Comparison of ENCODE assay signal across 8 mouse cellular contexts in the genomic region with DNA sequence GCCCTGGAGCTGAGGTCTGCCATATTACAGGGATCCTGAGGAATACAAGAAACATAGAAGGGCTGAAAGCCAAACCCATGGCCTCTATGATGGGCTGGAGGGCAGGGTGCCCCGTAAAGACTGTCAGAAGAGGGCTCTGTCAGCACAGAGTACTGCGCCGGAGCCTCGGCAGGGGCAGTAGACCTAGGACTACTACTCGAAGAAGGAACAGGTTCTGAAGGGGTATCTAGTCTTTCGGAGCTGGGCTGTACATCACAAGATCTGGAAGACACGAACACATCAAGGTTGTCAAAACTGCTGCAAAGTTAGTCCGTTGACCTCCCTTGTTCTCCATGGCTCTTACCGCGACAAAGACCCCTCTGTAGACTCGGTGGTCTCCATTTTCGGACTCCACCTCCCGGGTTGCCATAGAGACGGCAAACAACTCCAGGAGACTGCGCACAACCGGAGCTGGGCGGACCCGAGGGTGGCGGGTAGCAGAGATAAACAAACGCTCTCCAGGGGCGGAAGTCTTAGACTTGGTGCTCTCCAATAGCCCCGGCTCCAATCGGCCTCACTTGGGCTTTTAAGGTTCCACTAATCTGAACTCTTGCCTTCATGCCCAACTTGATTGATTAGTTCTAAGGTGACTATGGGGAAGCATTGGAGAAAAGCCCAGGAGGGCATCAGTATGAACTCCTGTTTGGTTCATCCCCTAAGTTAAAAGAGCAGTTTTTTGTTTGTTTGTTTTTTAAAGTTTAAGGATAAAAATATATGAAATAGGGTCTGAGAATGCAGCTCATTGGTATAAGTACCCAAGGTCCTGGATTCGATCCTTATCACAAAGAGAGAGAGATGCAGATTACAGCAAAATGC. TPM values are rescaled to one million over a fixed set of nuclear protein-coding genes. Genes with fewer than 3 reads are reported as not detected.
DNase-seq lines count a peak whose midpoint lies in the region; ATAC-seq and TF ChIP-seq lines count a peak whose summit lies in the region.

A gene (minus strand): TSS at position 434 of the 855 bp plus-strand sequence.

- peak in 1 of 2 experiments; percentile 43; a peak in 2 of 4 replicates for TF ChIP-seq EP300 in MEL (IDR thresholded peaks at IDR 0.05; ENCODE audit: low read depth in 1 of 2, low read length in 2 of 2)

- WGBS in forebrain, embryonic 13.5 days: 16% methylated on average over 24 of the region's 24 CpGs
- 14% methylated on average over 24 of the region's 24 CpGs for WGBS in intestine, embryonic 16.5 days
- 9% methylated on average over 24 of the region's 24 CpGs for WGBS in lung, embryonic 16.5 days

- peak within 1 kb of the TSS; percentile 70 to 77 for H3K4me3 ChIP-seq in MEL (ENCODE audit: control insufficient read depth in 1 of 2, insufficient read depth in 1 of 2, low read depth in 2 of 2, low read length in 2 of 2)
- H3K4me3 ChIP-seq in forebrain, embryonic 13.5 days: peak within 1 kb of the TSS; percentile 29
- peak within 1 kb of the TSS; percentile 23; the same call in 1 of the 2 replicates for H3K4me3 ChIP-seq in intestine, embryonic 16.5 days (ENCODE audit: low read length)
- peak within 1 kb of the TSS; percentile 36 for H3K4me3 ChIP-seq in lung, embryonic 16.5 days (ENCODE audit: low read length)

- H3K4me1 ChIP-seq in MEL (ENCODE audit: control insufficient read depth in 1 of 2, insufficient read depth in 2 of 2, low read length in 2 of 2): peaks cover 0 to 8% of the 10 kb centered on the region in 2 experiments; a peak in 1 of 4 replicates
- H3K4me1 ChIP-seq in forebrain, embryonic 13.5 days: peaks cover 16% of the 10 kb centered on the region
- H3K4me1 ChIP-seq in intestine, embryonic 16.5 days (ENCODE audit: control insufficient read depth, insufficient read depth, low read length): peaks cover 8% of the 10 kb centered on the region
- peaks cover 6% of the 10 kb centered on the region for H3K4me1 ChIP-seq in lung, embryonic 16.5 days (replicated peaks; ENCODE audit: control insufficient read depth, insufficient read depth, low read length)

- DNase-seq in adrenal gland, adult (ENCODE audit: inconsistent age in 2 of 2, low spot score in 1 of 2): peak; percentile 43 to 60
- no peak for DNase-seq in adrenal gland, postnatal 4 days (ENCODE audit: low spot score in 2 of 2)
- DNase-seq in MEL (ENCODE audit: low read depth, low spot score): peak; percentile 90
- peak; percentile 30 for DNase-seq in right cerebral cortex, postnatal 25 days
- no peak for DNase-seq in MN1 (ENCODE audit: low spot score)

- ATAC-seq in forebrain, embryonic 13.5 days: no peak
- ATAC-seq in intestine, embryonic 16.5 days: no peak
- ATAC-seq in lung, embryonic 16.5 days (ENCODE audit: low read depth): no peak

- TF ChIP-seq POLR2A in MEL (IDR thresholded peaks at IDR 0.05; ENCODE audit: control insufficient read depth in 1 of 2, insufficient read depth in 1 of 2, low read depth in 1 of 2, low read length in 2 of 2, poor library complexity in 1 of 2): peak in 1 of 2 experiments; percentile 38; a peak in 1 of 4 replicates

- peak within 1 kb of the TSS; percentile 45 for H3K27ac ChIP-seq in MEL (ENCODE audit: control insufficient read depth, low read depth, low read length)
- H3K27ac ChIP-seq in forebrain, embryonic 13.5 days: no peak within 1 kb of the TSS
- no peak within 1 kb of the TSS for H3K27ac ChIP-seq in intestine, embryonic 16.5 days (ENCODE audit: low read length)
- H3K27ac ChIP-seq in lung, embryonic 16.5 days (ENCODE audit: low read length): no peak within 1 kb of the TSS

- H3K9me3 ChIP-seq in MEL (replicated peaks; ENCODE audit: insufficient read depth, low read length): no peaks in the 10 kb centered on the region
- H3K9me3 ChIP-seq in forebrain, embryonic 13.5 days (replicated peaks): 0 out of 2 replicates have a peak, but pooled peaks cover 8% of the 10 kb centered on the region
- peaks cover 9% of the 10 kb centered on the region for H3K9me3 ChIP-seq in intestine, embryonic 16.5 days (ENCODE audit: control insufficient read depth, low read length)
- peaks cover 7% of the 10 kb centered on the region for H3K9me3 ChIP-seq in lung, embryonic 16.5 days (ENCODE audit: control insufficient read depth, low read length)

- TF ChIP-seq CTCF in MEL (IDR thresholded peaks at IDR 0.05 in 2 of 3, conservative IDR thresholded peaks at IDR 0.05 in 1 of 3; ENCODE audit: control insufficient read depth in 1 of 3, insufficient read depth in 1 of 3, low read depth in 2 of 3, low read length in 3 of 3, poor library complexity in 1 of 3, severe bottlenecking in 1 of 3): no peak

- peaks cover 3% of the 10 kb centered on the region; the same call in 1 of the 2 replicates for H3K79me2 ChIP-seq in MEL (ENCODE audit: control insufficient read depth, insufficient read depth, low read length, poor library complexity)

- peaks cover 0 to 8% of the 10 kb centered on the region in 2 experiments; a peak in 2 of 4 replicates for H3K36me3 ChIP-seq in MEL (ENCODE audit: control insufficient read depth in 1 of 2, insufficient read depth in 2 of 2, low read length in 2 of 2)
- H3K36me3 ChIP-seq in forebrain, embryonic 13.5 days (ENCODE audit: poor library complexity, severe bottlenecking): peaks cover 16% of the 10 kb centered on the region
- H3K36me3 ChIP-seq in intestine, embryonic 16.5 days (ENCODE audit: control insufficient read depth, insufficient read depth, low read length): peaks cover 6% of the 10 kb centered on the region
- H3K36me3 ChIP-seq in lung, embryonic 16.5 days (ENCODE audit: control insufficient read depth, insufficient read depth, low read length): peaks cover 13% of the 10 kb centered on the region

- peak within 1 kb of the TSS; percentile 49 for H3K4me2 ChIP-seq in forebrain, embryonic 13.5 days
- peak within 1 kb of the TSS; percentile 45 for H3K4me2 ChIP-seq in intestine, embryonic 16.5 days (ENCODE audit: low read depth, low read length)
- H3K4me2 ChIP-seq in lung, embryonic 16.5 days (ENCODE audit: low read depth, low read length): peak within 1 kb of the TSS; percentile 52

- no peaks in the 10 kb centered on the region for H3K27me3 ChIP-seq in MEL (ENCODE audit: control insufficient read depth in 1 of 2, insufficient read depth in 2 of 2, low read length in 2 of 2)
- H3K27me3 ChIP-seq in forebrain, embryonic 13.5 days: no peaks in the 10 kb centered on the region
- no peaks in the 10 kb centered on the region for H3K27me3 ChIP-seq in intestine, embryonic 16.5 days (replicated peaks; ENCODE audit: control insufficient read depth, insufficient read depth, low read length)
- H3K27me3 ChIP-seq in lung, embryonic 16.5 days (ENCODE audit: control insufficient read depth, insufficient read depth, low read depth, low read length): no peaks in the 10 kb centered on the region

- H3K9ac ChIP-seq in MEL (ENCODE audit: control insufficient read depth, low read depth, low read length, poor library complexity, severe bottlenecking): peak within 1 kb of the TSS; percentile 65
- peak within 1 kb of the TSS; percentile 27; the same call in 1 of the 2 replicates for H3K9ac ChIP-seq in forebrain, embryonic 13.5 days
- H3K9ac ChIP-seq in intestine, embryonic 16.5 days (ENCODE audit: low read depth, low read length): no peak within 1 kb of the TSS
- peak within 1 kb of the TSS; percentile 35; the same call in 1 of the 2 replicates for H3K9ac ChIP-seq in lung, embryonic 16.5 days (ENCODE audit: low read length)

- no peak for TF ChIP-seq RAD21 in MEL (IDR thresholded peaks at IDR 0.05; ENCODE audit: low read depth, low read length)

TF ChIP-seq in MEL, 35 proteins besides CTCF, POLR2A, EP300 and RAD21 (continues in another document):
- TF ChIP-seq JUND (IDR thresholded peaks at IDR 0.05; ENCODE audit: low read depth, low read length) (no peak), ZC3H11A (IDR thresholded peaks at IDR 0.05; ENCODE audit: low read depth, low read length) (no peak), MEF2A (IDR thresholded peaks at IDR 0.05; ENCODE audit: extremely low read depth, insufficient replicate concordance, low read depth, low read length, poor library complexity, severe bottlenecking) (no peak), MAFK (IDR thresholded peaks at IDR 0.05; ENCODE audit: borderline replicate concordance, low read depth, low read length) (no peak), ELF1 (IDR thresholded peaks at IDR 0.05; ENCODE audit: low read depth, low read length) (peak; percentile 78), ETS1 (IDR thresholded peaks at IDR 0.05; ENCODE audit: low read depth, low read length) (no peak), CHD1 (IDR thresholded peaks at IDR 0.05; ENCODE audit: low read depth, low read length) (no peak), KAT2A (conservative IDR thresholded peaks at IDR 0.05; ENCODE audit: low read depth, low read length) (no peak; the same call in 1 of the 2 replicates), UBTF (IDR thresholded peaks at IDR 0.05; ENCODE audit: borderline replicate concordance, insufficient read depth, low read depth, low read length) (no peak), SMC3 (IDR thresholded peaks at IDR 0.05; ENCODE audit: low read depth, low read length) (no peak), BHLHE40 (IDR thresholded peaks at IDR 0.05; ENCODE audit: borderline replicate concordance, low read depth, low read length) (no peak), MAZ (IDR thresholded peaks at IDR 0.05; ENCODE audit: low read depth, low read length) (no peak; the same call in 1 of the 2 replicates), NELFE (IDR thresholded peaks at IDR 0.05; ENCODE audit: low read depth, low read length) (0 out of 2 replicates have a peak, but pooled peaks have one; percentile 26), MYB (IDR thresholded peaks at IDR 0.05; ENCODE audit: low read depth, low read length) (peak; percentile 49; the same call in 1 of the 2 replicates), RCOR1 (IDR thresholded peaks at IDR 0.05; ENCODE audit: low read depth, low read length) (no peak), MXI1 (IDR thresholded peaks at IDR 0.05; ENCODE audit: low read depth, low read length) (peak; percentile 80), GATA1 (IDR thresholded peaks at IDR 0.05; ENCODE audit: low read depth, low read length) (peak; percentile 52; the same call in 1 of the 2 replicates), POLR2AphosphoS5 (IDR thresholded peaks at IDR 0.05; ENCODE audit: borderline replicate concordance, low read depth, low read length) (no peak), MAX (IDR thresholded peaks at IDR 0.05; ENCODE audit: low read length) (peak; percentile 60; the same call in 1 of the 2 replicates), TBP (IDR thresholded peaks at IDR 0.05; ENCODE audit: low read depth, low read length) (no peak)

RNA-seq across cellular contexts. Expression of the gene that starts here (rescaled TPM):
- 1 to 10 TPM; 1.2 to 1.4 TPM for total RNA-seq in adrenal gland, postnatal 4 days (2021)
- 0.15 and 0.29 TPM in 2 replicates for total RNA-seq in MEL (2012; rRNA removed)
- polyA plus RNA-seq in MEL (2012; ENCODE audit: insufficient read depth in 1 of 2, insufficient read length in 2 of 2, low read depth in 1 of 2, low replicate concordance in 2 of 2, missing spikeins in 1 of 2): under 1 TPM in 1 of 2 experiments, not detected in 1; 0.57 TPM
- 3.9 and 6.8 TPM in 2 replicates for polyA plus RNA-seq in forebrain, embryonic 13.5 days (2015; fragmentation: Nextera tagmentation; extraction: Ambion mirVana)
- polyA plus RNA-seq in intestine, embryonic 16.5 days (2015; fragmentation: Nextera tagmentation; extraction: Ambion mirVana): 0.60 and 1.3 TPM in 2 replicates
- polyA plus RNA-seq in lung, embryonic 16.5 days (2015; fragmentation: Nextera tagmentation; extraction: Ambion mirVana): 9.0 and 9.6 TPM in 2 replicates

Comparison
In these comparisons a context has a peak if more than half of its experiments do, and no peak if none do; other contexts are left out.
1. DNase-seq: peak in adrenal gland, adult (2 of 2) and right cerebral cortex, postnatal 25 days (single experiment); none in adrenal gland, postnatal 4 days (0 of 2) and MN1 (single experiment).
2. Peak in DNase-seq, H3K4me3 ChIP-seq, H3K27ac ChIP-seq and H3K9ac ChIP-seq in MEL; RNA of the gene not detected or under 1 TPM.
3. H3K4me3 ChIP-seq: peak in every context shown above with its lines; median percentile 74 in MEL; 36 in lung, embryonic 16.5 days; 29 in forebrain, embryonic 13.5 days; 23 in intestine, embryonic 16.5 days.
4. Peak in every context shown above with its lines, with median percentiles within 50 percentile points of each other: H3K4me2 ChIP-seq.